Mouse (Mus musculus) bone marrow macrophage, adult 2 months (primary cell): ENCODE results near the gene Vps13a.

Source experiments
- CTCF ChIP-seq: IDR thresholded peaks from 2 replicates; pipeline ENCODE4 v1.5.1; 2012; ENCODE audit warnings: low read depth, mild to moderate bottlenecking, low read length, moderate library complexity
- POLR2A ChIP-seq: IDR thresholded peaks from 2 replicates; pipeline ENCODE4 v1.6.1; 2012; ENCODE audit warnings: mild to moderate bottlenecking, low read depth, low read length, borderline replicate concordance

DNA sequence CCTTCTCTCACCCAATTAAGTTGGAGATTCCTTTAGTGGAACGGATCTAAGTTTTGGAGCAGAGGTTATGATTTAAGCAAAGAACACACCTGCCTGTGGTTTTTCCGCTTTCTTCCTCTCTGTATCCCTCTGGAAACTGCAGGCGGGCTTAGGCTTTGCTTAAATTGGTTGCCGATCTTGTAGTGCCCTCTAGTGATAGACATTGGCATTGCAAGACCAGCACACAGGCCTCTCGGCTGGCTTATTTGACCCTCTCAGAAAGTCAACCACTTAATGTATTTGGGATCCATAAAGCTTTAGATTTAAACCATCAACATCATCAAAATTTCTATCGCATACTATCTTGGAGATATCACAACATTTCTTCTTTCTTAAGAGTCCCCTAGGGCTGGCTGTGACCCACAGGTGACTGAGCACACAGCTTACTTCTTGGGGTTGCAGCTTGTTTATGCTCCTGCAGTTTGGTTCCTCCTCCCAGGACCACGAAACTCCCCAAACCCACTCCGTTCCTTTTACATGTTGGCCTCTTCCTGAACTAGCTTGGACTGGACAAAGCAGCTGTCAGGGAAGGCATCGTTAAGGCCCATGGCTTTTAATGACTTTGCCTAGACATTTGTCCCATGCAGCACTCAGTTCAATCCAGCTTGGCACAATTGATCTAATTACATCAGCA is 181.3 kb downstream of the Vps13a start:
- TF ChIP-seq CTCF (peak; percentile 90), POLR2A (no peak)
